Mouse (Mus musculus): ENCODE results near the gene Zc3hc1.

- TF ChIP-seq POLR2A (IDR thresholded peaks at IDR 0.05; ENCODE audit: insufficient read depth, low read depth, low read length) (no peak), CTCF (IDR thresholded peaks at IDR 0.05; ENCODE audit: insufficient read depth, low read depth, low read length) (no peak)
Observed at GRCm38 (mm10) chr6:30332262-30332661, 58.6 kb downstream of the Zc3hc1 start.

Measured in olfactory bulb, adult 2 months (tissue).